Mouse (Mus musculus) midbrain, embryonic 15.5 days (tissue): ENCODE measurements at regions not wholly inside any gene's neighbourhood (a gene's known extent, or its start where the extent isn't known, plus 50 kb on each side); places are given as distances from the start of the nearest gene placed in this dataset.

Experiments used
- ATAC-seq: fragments of 200-750 bp; cut with Nextera tagmentation; replicated peaks from 2 replicates; pipeline ENCODE4 v1.8.0; 2017; ENCODE audit warnings: moderate TSS enrichment
- H3K27ac ChIP-seq: fragments of 300-500 bp; sonication (generic); 2 replicates; pipeline ENCODE4 v1.5.1; 2015; ENCODE audit warnings: mild to moderate bottlenecking, inconsistent platforms
- H3K27me3 ChIP-seq: fragments of 300-500 bp; sonication (generic); replicated peaks from 2 replicates; pipeline ENCODE4 v1.6.1; 2015; ENCODE audit warnings: inconsistent platforms
- H3K36me3 ChIP-seq: fragments of 300-500 bp; sonication (generic); replicated peaks from 2 replicates; pipeline ENCODE4 v1.6.1; 2015; ENCODE audit warnings: inconsistent platforms
- H3K4me1 ChIP-seq: fragments of 300-500 bp; sonication (generic); 2 replicates; pipeline ENCODE4 v1.6.1; 2015; ENCODE audit warnings: inconsistent platforms
- H3K4me2 ChIP-seq: fragments of 300-500 bp; sonication (generic); 2 replicates; pipeline ENCODE4 v1.6.1; 2015; ENCODE audit warnings: inconsistent platforms, mild to moderate bottlenecking, moderate library complexity
- H3K4me3 ChIP-seq: fragments of 300-500 bp; sonication (generic); 2 replicates; pipeline ENCODE4 v1.5.1; 2015; ENCODE audit warnings: mild to moderate bottlenecking, inconsistent platforms
- H3K9ac ChIP-seq: fragments of 300-500 bp; sonication (generic); 2 replicates; pipeline ENCODE4 v1.6.1; 2015; ENCODE audit warnings: mild to moderate bottlenecking, inconsistent platforms
- H3K9me3 ChIP-seq: fragments of 300-500 bp; sonication (generic); 2 replicates; pipeline ENCODE4 v1.6.1; 2016; ENCODE audit warnings: inconsistent platforms
- WGBS: fragments of 180-500 bp; shearing (Covaris S2); methylation state at CpG from one replicate; pipeline ENCODE4 v1.1.7; 2015; ENCODE audit warnings: mixed read lengths; 5-methylcytosine and 5-hydroxymethylcytosine counted together

- Histone ChIP-seq H3K4me3 (0 out of 2 replicates have a peak overlapping the region, but pooled peaks have one; percentile 10), H3K27me3 (no peaks in the 10 kb centered on the region), H3K9ac (no peak overlapping the region), H3K36me3 (no peaks in the 10 kb centered on the region), H3K9me3 (no peaks in the 10 kb centered on the region), H3K4me2 (peak overlapping the region; percentile 38), H3K27ac (peak overlapping the region; percentile 37), H3K4me1 (peaks cover 11% of the 10 kb centered on the region; the same call in 1 of the 2 replicates)
- WGBS, result 17% methylated on average over 10 of the region's 10 CpGs
- ATAC-seq, result peak; percentile 93
Observed at GRCm38 (mm10) chr16:55555821-55556535, 258.2 kb upstream of the Zpld1 start.

- Histone ChIP-seq H3K4me2 (no peak overlapping the region), H3K4me1 (peaks cover 16% of the 10 kb centered on the region; the same call in 1 of the 2 replicates), H3K27me3 (no peaks in the 10 kb centered on the region), H3K4me3 (no peak overlapping the region), H3K9ac (no peak overlapping the region), H3K36me3 (no peaks in the 10 kb centered on the region), H3K9me3 (no peaks in the 10 kb centered on the region), H3K27ac (no peak overlapping the region)
- 82% methylated on average over 6 of the region's 6 CpGs for WGBS
- ATAC-seq, result no peak
Observed at GRCm38 (mm10) chr16:55555224-55555623, 257.4 kb upstream of the Zpld1 start.

- H3K4me3 ChIP-seq, result no peak overlapping the region
- peaks cover 16% of the 10 kb centered on the region; the same call in 1 of the 2 replicates for H3K4me1 ChIP-seq
- H3K9ac ChIP-seq, result no peak overlapping the region
- no peak overlapping the region for H3K4me2 ChIP-seq
- no peaks in the 10 kb centered on the region for H3K27me3 ChIP-seq
- no peak for ATAC-seq
- no peak overlapping the region for H3K27ac ChIP-seq
- H3K9me3 ChIP-seq, result no peaks in the 10 kb centered on the region
- H3K36me3 ChIP-seq, result no peaks in the 10 kb centered on the region
- WGBS, result 84% methylated on average over 4 of the region's 4 CpGs
Observed at GRCm38 (mm10) chr16:55553896-55554295, 256.1 kb upstream of the Zpld1 start.

GRCm38 (mm10) chr16:55551348-55551747 lies 253.6 kb upstream of the Zpld1 start:
- Histone ChIP-seq H3K9me3 (no peaks in the 10 kb centered on the region), H3K4me2 (no peak overlapping the region), H3K9ac (no peak overlapping the region), H3K4me1 (peaks cover 12% of the 10 kb centered on the region; the same call in 1 of the 2 replicates), H3K4me3 (no peak overlapping the region), H3K36me3 (no peaks in the 10 kb centered on the region), H3K27ac (no peak overlapping the region), H3K27me3 (no peaks in the 10 kb centered on the region)
- ATAC-seq, result no peak
- 90% methylated on average over 1 of the region's 1 CpGs for WGBS

GRCm38 (mm10) chr16:55550649-55551312 lies 253.0 kb upstream of the Zpld1 start:
- Histone ChIP-seq H3K9ac (no peak overlapping the region), H3K27ac (0 out of 2 replicates have a peak overlapping the region, but pooled peaks have one; percentile 11), H3K27me3 (no peaks in the 10 kb centered on the region), H3K4me3 (no peak overlapping the region), H3K4me2 (no peak overlapping the region), H3K9me3 (no peaks in the 10 kb centered on the region), H3K36me3 (no peaks in the 10 kb centered on the region), H3K4me1 (peaks cover 7% of the 10 kb centered on the region; the same call in 1 of the 2 replicates)
- WGBS, result 35% methylated on average over 4 of the region's 4 CpGs
- peak; percentile 86 for ATAC-seq

GRCm38 (mm10) chr16:55547095-55547494 lies 249.3 kb upstream of the Zpld1 start:
- 97% methylated on average over 2 of the region's 2 CpGs for WGBS
- 0 out of 2 replicates have a peak, but pooled peaks cover 6% of the 10 kb centered on the region for H3K4me1 ChIP-seq

GRCm38 (mm10) chr16:55540336-55541015 lies 242.7 kb upstream of the Zpld1 start:
- Histone ChIP-seq H3K36me3 (no peaks in the 10 kb centered on the region), H3K27ac (no peak overlapping the region), H3K4me3 (no peak overlapping the region), H3K9ac (no peak overlapping the region), H3K27me3 (no peaks in the 10 kb centered on the region), H3K4me2 (no peak overlapping the region), H3K4me1 (no peaks in the 10 kb centered on the region), H3K9me3 (peaks cover 3% of the 10 kb centered on the region; the same call in 1 of the 2 replicates)
- ATAC-seq, result no peak
- 89% methylated on average over 3 of the region's 3 CpGs for WGBS

More at GRCm38 (mm10) chr16:55547095-55547494, 249.3 kb upstream of the Zpld1 start:
- H3K4me2 ChIP-seq, result no peak overlapping the region
- H3K9ac ChIP-seq, result no peak overlapping the region
- no peak overlapping the region for H3K4me3 ChIP-seq
- H3K27ac ChIP-seq, result no peak overlapping the region
- peaks cover 3% of the 10 kb centered on the region; the same call in 1 of the 2 replicates for H3K9me3 ChIP-seq
- H3K36me3 ChIP-seq, result no peaks in the 10 kb centered on the region
- H3K27me3 ChIP-seq, result no peaks in the 10 kb centered on the region
- ATAC-seq, result no peak

- H3K27ac ChIP-seq, result no peak overlapping the region
- peaks cover 2% of the 10 kb centered on the region; the same call in 1 of the 2 replicates for H3K9me3 ChIP-seq
- 88% methylated on average over 1 of the region's 1 CpGs for WGBS
- no peaks in the 10 kb centered on the region for H3K27me3 ChIP-seq
- H3K4me3 ChIP-seq, result no peak overlapping the region
- no peak overlapping the region for H3K4me2 ChIP-seq
- no peaks in the 10 kb centered on the region for H3K4me1 ChIP-seq
- H3K9ac ChIP-seq, result no peak overlapping the region
- ATAC-seq, result no peak
- H3K36me3 ChIP-seq, result no peaks in the 10 kb centered on the region
Observed at GRCm38 (mm10) chr16:55539179-55539578, 241.4 kb upstream of the Zpld1 start.

GRCm38 (mm10) chr16:55537548-55537947 lies 239.8 kb upstream of the Zpld1 start:
- H3K36me3 ChIP-seq, result no peaks in the 10 kb centered on the region
- H3K27ac ChIP-seq, result no peak overlapping the region
- H3K4me2 ChIP-seq, result no peak overlapping the region
- H3K4me3 ChIP-seq, result no peak overlapping the region
- H3K27me3 ChIP-seq, result no peaks in the 10 kb centered on the region
- H3K9me3 ChIP-seq, result no peaks in the 10 kb centered on the region
- ATAC-seq, result no peak
- WGBS, result 88% methylated on average over 5 of the region's 5 CpGs
- H3K9ac ChIP-seq, result no peak overlapping the region
- H3K4me1 ChIP-seq, result no peaks in the 10 kb centered on the region

- Histone ChIP-seq H3K4me1 (no peaks in the 10 kb centered on the region), H3K27me3 (no peaks in the 10 kb centered on the region), H3K9ac (no peak overlapping the region), H3K4me2 (no peak overlapping the region), H3K27ac (no peak overlapping the region), H3K4me3 (no peak overlapping the region), H3K36me3 (no peaks in the 10 kb centered on the region), H3K9me3 (no peaks in the 10 kb centered on the region)
- 91% methylated on average over 3 of the region's 3 CpGs for WGBS
- ATAC-seq, result no peak
Observed at GRCm38 (mm10) chr16:55532686-55533085, 234.9 kb upstream of the Zpld1 start.

- Histone ChIP-seq H3K27ac (no peak overlapping the region), H3K4me3 (no peak overlapping the region), H3K4me2 (no peak overlapping the region), H3K9me3 (no peaks in the 10 kb centered on the region), H3K27me3 (no peaks in the 10 kb centered on the region), H3K4me1 (no peaks in the 10 kb centered on the region), H3K9ac (no peak overlapping the region), H3K36me3 (no peaks in the 10 kb centered on the region)
- no peak for ATAC-seq
Observed at GRCm38 (mm10) chr16:55530844-55531243, 233.1 kb upstream of the Zpld1 start.

GRCm38 (mm10) chr16:55527680-55528079 lies 229.9 kb upstream of the Zpld1 start:
- no peaks in the 10 kb centered on the region for H3K9me3 ChIP-seq
- H3K9ac ChIP-seq, result no peak overlapping the region
- no peaks in the 10 kb centered on the region for H3K4me1 ChIP-seq
- no peak for ATAC-seq
- no peaks in the 10 kb centered on the region for H3K27me3 ChIP-seq
- WGBS, result 89% methylated on average over 5 of the region's 5 CpGs
- H3K4me3 ChIP-seq, result no peak overlapping the region
- no peak overlapping the region for H3K27ac ChIP-seq
- no peaks in the 10 kb centered on the region for H3K36me3 ChIP-seq
- no peak overlapping the region for H3K4me2 ChIP-seq
